Comparison of ENCODE assay signal across 8 mouse cellular contexts in genomic region chr19:6067011-6067723, GRCm38 (mm10). TPM values are rescaled to one million over a fixed set of nuclear protein-coding genes. Genes with fewer than 3 reads are reported as not detected.
DNase-seq lines count a peak whose midpoint lies in the region; ATAC-seq and TF ChIP-seq lines count a peak whose summit lies in the region.

No protein-coding gene starts in this region.

- peak overlapping the region; percentile 43 for H3K27ac ChIP-seq in cerebellum, adult 2 months (ENCODE audit: insufficient read depth, low read length)
- peak overlapping the region; percentile 82 for H3K27ac ChIP-seq in hindbrain, embryonic 11.5 days (ENCODE audit: low read depth, low read length)

- WGBS in cerebellum, adult 2 months: 1% methylated on average over 30 of the region's 30 CpGs
- 1% methylated on average over 30 of the region's 30 CpGs for WGBS in hindbrain, embryonic 11.5 days

- POLR2A ChIA-PET in Patski (lab: Charles Lee): interaction anchor here (0.6 to 1.6 kb wide), 7 partner anchors 10 to 161 kb away, joined by 3 to 6 read pairs (median 4); partner anchors contain the start of genes Capn1, Snx15, Tmem262 and Vps51

- peak overlapping the region; percentile 54 for H3K4me3 ChIP-seq in cerebellum, adult 2 months (replicated peaks; ENCODE audit: insufficient read depth, low read depth, low read length)
- peak overlapping the region; percentile 56 for H3K4me3 ChIP-seq in hindbrain, embryonic 11.5 days (ENCODE audit: low read depth, low read length)

- no peak for DNase-seq in Patski (ENCODE audit: low read depth, low spot score)
- peak; percentile 88 to 90 for DNase-seq in cerebellum, adult 2 months
- peak; percentile 85 for DNase-seq in forelimb bud, embryonic 11.5 days (ENCODE audit: low read depth, low spot score)
- DNase-seq in hindbrain, embryonic 11.5 days (ENCODE audit: low spot score): peak; percentile 91
- DNase-seq in layer of hippocampus, postnatal 14 days (ENCODE audit: low spot score in 2 of 2): peak; percentile 82 to 87
- DNase-seq in lung, postnatal 10 days: peak; percentile 87
- DNase-seq in ovary, postnatal 36 days (ENCODE audit: low spot score): peak; percentile 77
- DNase-seq in thymus, postnatal 25 days: peak; percentile 87

- no peaks in the 10 kb centered on the region for H3K9me3 ChIP-seq in hindbrain, embryonic 11.5 days (ENCODE audit: control insufficient read depth, low read length)

- in situ Hi-C loops in Patski (cut with MboI; ENCODE audit: low pct_unique_long_range_greater_than_20kb): no loop called here

- peak overlapping the region; percentile 94 for H3K4me2 ChIP-seq in hindbrain, embryonic 11.5 days (replicated peaks; ENCODE audit: low read depth, low read length)

- H3K9ac ChIP-seq in hindbrain, embryonic 11.5 days (ENCODE audit: low read depth, low read length): peak overlapping the region; percentile 76

- peak; percentile 76 for ATAC-seq in Patski
- ATAC-seq in hindbrain, embryonic 11.5 days (ENCODE audit: low FRiP score): peak; percentile 77

- 0 out of 2 replicates have a peak, but pooled peaks cover 5% of the 10 kb centered on the region for H3K36me3 ChIP-seq in hindbrain, embryonic 11.5 days (ENCODE audit: control insufficient read depth, insufficient read depth, low read length)

- CTCF ChIA-PET in Patski (lab: Charles Lee): interaction anchor here (0.7 to 2.9 kb wide), 14 partner anchors 10 to 214 kb away, joined by 3 to 27 read pairs (median 5); partner anchors contain the start of genes Arl2, Batf2, Cdca5 and Syvn1

- peaks cover 20% of the 10 kb centered on the region for H3K4me1 ChIP-seq in cerebellum, adult 2 months (ENCODE audit: control insufficient read depth, insufficient read depth, low read length)
- peaks cover 9% of the 10 kb centered on the region for H3K4me1 ChIP-seq in hindbrain, embryonic 11.5 days (replicated peaks; ENCODE audit: control insufficient read depth, insufficient read depth, low read length)

- H3K27me3 ChIP-seq in Patski: no peaks in the 10 kb centered on the region
- no peaks in the 10 kb centered on the region for H3K27me3 ChIP-seq in cerebellum, adult 2 months (ENCODE audit: control insufficient read depth, insufficient read depth, low read length)
- H3K27me3 ChIP-seq in hindbrain, embryonic 11.5 days (ENCODE audit: control insufficient read depth, insufficient read depth, low read length): no peaks in the 10 kb centered on the region

- no peak for TF ChIP-seq POLR2A in cerebellum, adult 2 months (IDR thresholded peaks at IDR 0.05; ENCODE audit: borderline replicate concordance, insufficient read depth, low read length)

- TF ChIP-seq CTCF in Patski (IDR thresholded peaks at IDR 0.05): no peak
- peak; percentile 77 for TF ChIP-seq CTCF in cerebellum, adult 2 months (IDR thresholded peaks at IDR 0.05; ENCODE audit: borderline replicate concordance, insufficient read depth, low read depth, low read length)

RNA-seq across cellular contexts. Expression of gene Tm7sf2, which starts 1.0 kb away (rescaled TPM):
- polyA plus RNA-seq in Patski (2021): 21.5 TPM
- polyA plus RNA-seq in cerebellum, adult 2 months (2012; rRNA removed): 50.8 and 51.6 TPM in 2 replicates
- 36.0 and 38.1 TPM in 2 replicates for polyA plus RNA-seq in hindbrain, embryonic 11.5 days (2014; fragmentation: Nextera tagmentation; extraction: Ambion mirVana)
- total RNA-seq in layer of hippocampus, postnatal 14 days (2021): 10 to 100 TPM; 40.1 to 44.2 TPM

RNA-seq across cellular contexts. Expression of gene Znhit2, which starts 6.2 kb away (rescaled TPM):
- 38.3 TPM for polyA plus RNA-seq in Patski (2021)
- polyA plus RNA-seq in cerebellum, adult 2 months (2012; rRNA removed): 50.8 and 51.5 TPM in 2 replicates
- 39.7 and 41.1 TPM in 2 replicates for polyA plus RNA-seq in hindbrain, embryonic 11.5 days (2014; fragmentation: Nextera tagmentation; extraction: Ambion mirVana)
- 10 to 100 TPM; 39.5 to 41.2 TPM for total RNA-seq in layer of hippocampus, postnatal 14 days (2021)

RNA-seq across cellular contexts. Expression of gene Fau, which starts 9.5 kb away (rescaled TPM):
- polyA plus RNA-seq in Patski (2021): 1,123 TPM
- polyA plus RNA-seq in cerebellum, adult 2 months (2012; rRNA removed): 792 and 828 TPM in 2 replicates
- 749 and 751 TPM in 2 replicates for polyA plus RNA-seq in hindbrain, embryonic 11.5 days (2014; fragmentation: Nextera tagmentation; extraction: Ambion mirVana)
- total RNA-seq in layer of hippocampus, postnatal 14 days (2021): 100 to 1,000 TPM; 583 to 634 TPM

RNA-seq across cellular contexts. Expression of gene Mrpl49, which starts 9.6 kb away (rescaled TPM):
- 68.9 TPM for polyA plus RNA-seq in Patski (2021)
- 48.7 and 51.5 TPM in 2 replicates for polyA plus RNA-seq in cerebellum, adult 2 months (2012; rRNA removed)
- 81.7 and 86.6 TPM in 2 replicates for polyA plus RNA-seq in hindbrain, embryonic 11.5 days (2014; fragmentation: Nextera tagmentation; extraction: Ambion mirVana)
- total RNA-seq in layer of hippocampus, postnatal 14 days (2021): 10 to 100 TPM; 39.9 to 50.8 TPM

RNA-seq across cellular contexts. Expression of gene Vps51, which starts 9.9 kb away (rescaled TPM):
- polyA plus RNA-seq in Patski (2021): 63.3 TPM
- polyA plus RNA-seq in cerebellum, adult 2 months (2012; rRNA removed): 95.6 and 108 TPM in 2 replicates
- 47.4 and 49.7 TPM in 2 replicates for polyA plus RNA-seq in hindbrain, embryonic 11.5 days (2014; fragmentation: Nextera tagmentation; extraction: Ambion mirVana)
- 10 to 100 TPM; 84.3 to 95.9 TPM for total RNA-seq in layer of hippocampus, postnatal 14 days (2021)
